Mouse (Mus musculus): ENCODE measurements around the gene Samd4.

The Samd4 gene

GRCm38 (mm10) chr14:47058969-47059368, 176.3 kb downstream of the Samd4 start:
- no peak for DNase-seq (ENCODE audit: extremely low read depth, low read depth)

GRCm38 (mm10) chr14:47065067-47065466, 182.4 kb downstream of the Samd4 start:
- no peak for DNase-seq (ENCODE audit: extremely low read depth, low read depth)

GRCm38 (mm10) chr14:47066901-47067300, 184.2 kb downstream of the Samd4 start:
- DNase-seq (ENCODE audit: extremely low read depth, low read depth) = no peak

- DNase-seq (ENCODE audit: extremely low read depth, low read depth) = no peak
Measured at GRCm38 (mm10) chr14:47074045-47074666, 191.5 kb downstream of the Samd4 start.

GRCm38 (mm10) chr14:47075010-47075677, 192.5 kb downstream of the Samd4 start:
- DNase-seq (ENCODE audit: extremely low read depth, low read depth) = no peak

GRCm38 (mm10) chr14:47075856-47076255, 193.2 kb downstream of the Samd4 start:
- DNase-seq (ENCODE audit: extremely low read depth, low read depth) = no peak

GRCm38 (mm10) chr14:47076956-47077575, 194.4 kb downstream of the Samd4 start:
- no peak for DNase-seq (ENCODE audit: extremely low read depth, low read depth)

GRCm38 (mm10) chr14:47077576-47077970, 194.9 kb downstream of the Samd4 start:
- DNase-seq (ENCODE audit: extremely low read depth, low read depth) = no peak

GRCm38 (mm10) chr14:47079911-47080310, 197.3 kb downstream of the Samd4 start:
- no peak for DNase-seq (ENCODE audit: extremely low read depth, low read depth)

GRCm38 (mm10) chr14:47083311-47083710, 200.7 kb downstream of the Samd4 start:
- no peak for DNase-seq (ENCODE audit: extremely low read depth, low read depth)

GRCm38 (mm10) chr14:47083838-47084237, 201.2 kb downstream of the Samd4 start:
- no peak for DNase-seq (ENCODE audit: extremely low read depth, low read depth)

GRCm38 (mm10) chr14:47084686-47085085, 202.0 kb downstream of the Samd4 start:
- DNase-seq (ENCODE audit: extremely low read depth, low read depth) = no peak

GRCm38 (mm10) chr14:47086123-47086522, 203.5 kb downstream of the Samd4 start:
- DNase-seq (ENCODE audit: extremely low read depth, low read depth) = no peak

- DNase-seq (ENCODE audit: extremely low read depth, low read depth) = peak; percentile 58
Measured at GRCm38 (mm10) chr14:47086743-47087142, 204.1 kb downstream of the Samd4 start.

- peak; percentile 70 for DNase-seq (ENCODE audit: extremely low read depth, low read depth)
Measured at GRCm38 (mm10) chr14:47087182-47087581, 204.5 kb downstream of the Samd4 start.

- no peak for DNase-seq (ENCODE audit: extremely low read depth, low read depth)
Measured at GRCm38 (mm10) chr14:47087669-47088250, 205.1 kb downstream of the Samd4 start.

GRCm38 (mm10) chr14:47088339-47088738, 205.7 kb downstream of the Samd4 start:
- DNase-seq (ENCODE audit: extremely low read depth, low read depth) = peak; percentile 20

- no peak for DNase-seq (ENCODE audit: extremely low read depth, low read depth)
Measured at GRCm38 (mm10) chr14:47089153-47089552, 206.5 kb downstream of the Samd4 start.

- no peak for DNase-seq (ENCODE audit: extremely low read depth, low read depth)
Measured at GRCm38 (mm10) chr14:47091908-47092307, 209.3 kb downstream of the Samd4 start.

- no peak for DNase-seq (ENCODE audit: extremely low read depth, low read depth)
Measured at GRCm38 (mm10) chr14:47093355-47093792, 210.7 kb downstream of the Samd4 start.

GRCm38 (mm10) chr14:47095036-47095435, 212.4 kb downstream of the Samd4 start:
- DNase-seq (ENCODE audit: extremely low read depth, low read depth) = no peak

GRCm38 (mm10) chr14:47096357-47096756, 213.7 kb downstream of the Samd4 start:
- DNase-seq (ENCODE audit: extremely low read depth, low read depth) = no peak

All from MEL-GATA-1-ER (cell line).